Mouse (Mus musculus) ovary, postnatal 36 days (tissue): ENCODE results near the gene Samd1.
"Not testable (repeated sequence)": the region's sequence is repeated elsewhere in the genome, so short reads cannot be mapped to it uniquely, and the experiment has no call there.

Experiments
- DNase-seq: peaks from one replicate; pipeline ENCODE4 v3.0.0; 2022; ENCODE audit warnings: low spot score, mixed read lengths

Samd1 gene

GRCm38 (mm10) chr8:83983222-83983621 lies 14.2 kb upstream of the Samd1 start:
- DNase-seq: not testable (repeated sequence)

GRCm38 (mm10) chr8:83989243-83989642 lies 8.2 kb upstream of the Samd1 start:
- no peak for DNase-seq

GRCm38 (mm10) chr8:83990170-83990569 lies 7.3 kb upstream of the Samd1 start:
- no peak for DNase-seq

- DNase-seq: no peak
These were observed 5.0 kb upstream of the Samd1 start for GRCm38 (mm10) chr8:83992488-83992887.

GRCm38 (mm10) chr8:83994030-83994429 lies 3.4 kb upstream of the Samd1 start:
- DNase-seq: no peak

- no peak for DNase-seq
These were observed 1.5 kb upstream of the Samd1 start for GRCm38 (mm10) chr8:83995973-83996372.

- peak; percentile 89 for DNase-seq
These were observed 636 bp upstream of the Samd1 start for GRCm38 (mm10) chr8:83996567-83997505.

- DNase-seq: peak; percentile 65
These were observed 972 bp downstream of the Samd1 start for GRCm38 (mm10) chr8:83998231-83999056.

GRCm38 (mm10) chr8:83999057-83999705 lies 1.7 kb downstream of the Samd1 start:
- DNase-seq: no peak

- DNase-seq: no peak
These were observed 2.4 kb downstream of the Samd1 start for GRCm38 (mm10) chr8:83999825-84000224.

GRCm38 (mm10) chr8:84001281-84002000 lies 4.0 kb downstream of the Samd1 start, which contains the start of gene 1700067K01Rik:
TSS of gene 1700067K01Rik (plus strand) at chr8:84001502.
- DNase-seq: no peak

GRCm38 (mm10) chr8:84002957-84003611 lies 5.6 kb downstream of the Samd1 start:
- DNase-seq: no peak

- no peak for DNase-seq
These were observed 6.3 kb downstream of the Samd1 start for GRCm38 (mm10) chr8:84003612-84004246.

- peak; percentile 93 for DNase-seq
These were observed 7.2 kb downstream of the Samd1 start for GRCm38 (mm10) chr8:84004533-84005201.

GRCm38 (mm10) chr8:84005502-84005901 lies 8.0 kb downstream of the Samd1 start:
- not testable (repeated sequence) for DNase-seq

GRCm38 (mm10) chr8:84008362-84008761 lies 10.9 kb downstream of the Samd1 start:
- no peak for DNase-seq

- peak; percentile 84 for DNase-seq
These were observed 12.4 kb downstream of the Samd1 start for GRCm38 (mm10) chr8:84009876-84010275.

- DNase-seq: peak; percentile 82
These were observed 13.4 kb downstream of the Samd1 start for GRCm38 (mm10) chr8:84010625-84011611.
